Mouse (Mus musculus): ENCODE results near the gene Gm47996.
"Not testable (repeated sequence)": the region's sequence is repeated elsewhere in the genome, so short reads cannot be mapped to it uniquely, and the experiment has no call there.

DNA sequence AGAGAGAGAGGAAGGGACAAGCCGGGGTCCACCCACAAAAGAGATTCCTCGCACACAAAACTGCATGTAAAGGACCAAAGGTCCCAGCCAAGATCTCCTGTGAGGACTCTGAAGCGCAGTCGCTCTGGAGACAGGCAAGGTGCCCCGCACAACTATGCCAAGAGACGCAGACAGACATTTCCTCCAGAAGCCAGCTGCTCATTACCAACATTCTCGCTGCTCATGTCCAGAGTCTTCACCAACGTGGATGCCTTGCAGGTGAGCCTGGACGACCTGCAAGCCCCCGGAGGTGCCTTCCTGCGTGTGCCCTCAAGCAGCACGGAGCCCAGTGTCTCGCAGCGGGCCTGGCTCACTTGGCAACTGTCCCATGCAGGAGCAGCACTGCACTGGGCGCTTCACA, 17.2 kb upstream of the Gm47996 start:
- not testable (repeated sequence) for TF ChIP-seq CTCF, EP300 (IDR thresholded peaks at IDR 0.05)

Measured in lung, postnatal 0 days (tissue).